Mouse (Mus musculus): Measurements from ENCODE around the gene Pde3a.

Gene Pde3a

GRCm38 (mm10) chr6:141499511-141499910, 250.4 kb downstream of the Pde3a start:
- no peak for DNase-seq (ENCODE audit: low spot score)

DNA sequence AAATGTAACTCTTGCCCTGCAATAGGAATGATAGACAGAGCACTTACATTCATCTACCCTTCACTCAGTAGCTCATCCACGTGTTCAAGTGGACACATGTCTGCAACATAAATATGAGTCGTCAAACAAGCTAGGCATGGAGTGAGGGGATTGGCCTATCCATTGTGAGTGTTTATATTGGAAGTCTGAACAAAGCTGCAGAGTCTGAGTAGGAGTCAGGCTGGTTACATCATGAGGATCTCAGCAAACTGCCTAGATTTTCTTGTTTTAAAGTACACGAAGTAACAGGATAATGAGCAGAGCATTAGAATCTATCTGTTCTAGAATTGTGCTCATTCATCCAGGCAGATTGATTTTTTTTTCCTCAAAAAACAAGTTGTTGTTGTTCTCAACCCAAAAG, 252.1 kb downstream of the Pde3a start:
- DNase-seq (ENCODE audit: low spot score): no peak

- no peak for DNase-seq (ENCODE audit: low spot score)
Observed at GRCm38 (mm10) chr6:141522541-141522940, 273.5 kb downstream of the Pde3a start.

- DNase-seq (ENCODE audit: low spot score): no peak
Observed at GRCm38 (mm10) chr6:141523747-141524640, 274.9 kb downstream of the Pde3a start, which contains the start of gene Slco1c1. TSS of gene Slco1c1 (plus strand) at chr6:141524368.

DNA sequence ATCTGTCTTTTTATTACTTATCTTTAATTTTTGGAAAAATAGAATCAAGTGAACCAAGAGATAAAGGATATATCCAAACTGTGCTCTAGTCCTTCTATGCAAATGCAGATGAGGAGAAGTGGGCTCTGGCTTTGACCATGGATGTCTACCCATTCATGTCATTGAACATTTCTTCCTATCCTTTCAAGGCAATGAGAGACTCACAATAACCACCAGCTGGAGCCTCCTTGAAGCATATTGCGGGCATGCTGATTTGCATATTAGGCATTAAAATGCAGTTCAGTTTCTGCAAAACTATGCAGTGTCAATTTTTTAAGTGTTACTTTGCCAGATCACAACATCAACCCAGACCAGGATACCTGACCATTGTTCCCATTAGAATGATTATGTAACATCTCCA, 276.7 kb downstream of the Pde3a start:
- DNase-seq (ENCODE audit: low spot score): no peak

GRCm38 (mm10) chr6:141530865-141531264, 281.8 kb downstream of the Pde3a start:
- DNase-seq (ENCODE audit: low spot score): no peak

- no peak for DNase-seq (ENCODE audit: low spot score)
Observed at GRCm38 (mm10) chr6:141537298-141537697, 288.2 kb downstream of the Pde3a start.

DNA sequence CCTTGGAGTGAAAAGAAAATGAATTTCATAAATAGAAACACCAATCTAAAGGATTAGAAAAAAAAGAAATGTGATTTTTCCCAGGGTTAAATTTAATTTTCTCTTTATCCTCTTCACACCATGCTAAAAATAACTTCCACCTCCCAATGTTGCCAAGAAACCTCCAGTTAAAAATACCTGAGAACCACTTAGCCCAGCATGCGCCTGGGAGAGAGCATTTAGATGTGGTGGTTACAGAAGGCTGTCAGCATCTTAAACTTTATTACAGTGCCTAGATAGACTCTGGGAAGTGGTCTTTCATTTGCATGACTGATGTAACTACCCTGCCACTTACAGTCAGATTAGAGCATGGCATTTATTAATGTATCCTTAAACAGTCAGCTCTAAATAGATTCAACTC, 292.1 kb downstream of the Pde3a start:
- DNase-seq (ENCODE audit: low spot score): no peak

GRCm38 (mm10) chr6:141543344-141543743, 294.3 kb downstream of the Pde3a start:
- DNase-seq (ENCODE audit: low spot score): no peak
